Mouse (Mus musculus) spleen, postnatal 14 days (tissue): ENCODE measurements around the gene Olfr706.
A peak's percentile ranks its signal among the peaks of the same experiment; 100 is the strongest.
"Not testable (repeated sequence)": the region's sequence is repeated elsewhere in the genome, so short reads cannot be mapped to it uniquely, and the experiment has no call there.

Source experiments
- DNase-seq, 2 experiments: peaks; one replicate each; pipeline ENCODE4 v3.0.0; 2021 to 2022; ENCODE audit warnings: low spot score in 2 of 2

Olfr706 gene

DNA sequence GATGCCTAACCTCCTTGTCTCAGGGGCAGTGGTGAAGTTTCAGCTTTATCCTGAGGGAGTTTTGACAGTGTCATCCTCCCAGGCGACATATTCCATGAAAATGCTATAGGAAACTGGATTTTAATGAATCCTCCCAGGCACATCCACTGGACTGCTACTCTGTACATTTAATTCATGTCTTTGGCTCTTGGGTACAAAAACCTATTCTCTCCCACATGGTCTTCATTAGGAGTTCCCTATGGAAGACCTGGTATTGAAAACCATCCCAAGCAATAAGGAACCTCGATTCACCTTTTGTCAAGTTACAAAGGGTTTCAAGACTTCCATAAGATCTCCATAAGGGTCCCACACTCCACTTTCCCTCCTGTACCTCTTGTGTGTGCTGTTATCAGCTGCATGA is at the start of gene Olfr706:
Gene Olfr706, minus strand, starts transcription at position 101 of the 400 bp plus-strand sequence.
- DNase-seq: no peak

DNA sequence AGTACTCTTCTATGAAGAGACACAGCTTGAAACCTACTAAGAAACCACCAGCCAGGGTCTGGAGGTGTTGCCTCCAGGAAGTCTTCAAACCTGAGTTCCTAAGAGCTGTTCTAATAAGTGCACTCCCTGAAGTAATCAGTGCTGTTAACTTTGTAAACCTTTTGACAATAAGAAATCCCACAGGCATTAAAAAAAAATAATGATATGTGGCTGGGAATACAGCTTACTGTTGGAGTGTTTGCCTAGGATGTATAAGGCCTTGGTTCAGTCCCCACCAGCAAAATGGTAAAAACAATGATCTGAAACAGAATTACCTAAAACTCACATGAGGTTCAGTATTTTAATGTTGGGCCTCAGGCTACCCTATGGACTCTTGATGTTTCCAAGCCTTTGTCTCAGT is 44.2 kb upstream of the Olfr706 start, which contains the start of gene Olfr709-ps1:
Gene Olfr709-ps1, minus strand, starts transcription at position 101 of the 400 bp plus-strand sequence.
- no peak for DNase-seq

DNA sequence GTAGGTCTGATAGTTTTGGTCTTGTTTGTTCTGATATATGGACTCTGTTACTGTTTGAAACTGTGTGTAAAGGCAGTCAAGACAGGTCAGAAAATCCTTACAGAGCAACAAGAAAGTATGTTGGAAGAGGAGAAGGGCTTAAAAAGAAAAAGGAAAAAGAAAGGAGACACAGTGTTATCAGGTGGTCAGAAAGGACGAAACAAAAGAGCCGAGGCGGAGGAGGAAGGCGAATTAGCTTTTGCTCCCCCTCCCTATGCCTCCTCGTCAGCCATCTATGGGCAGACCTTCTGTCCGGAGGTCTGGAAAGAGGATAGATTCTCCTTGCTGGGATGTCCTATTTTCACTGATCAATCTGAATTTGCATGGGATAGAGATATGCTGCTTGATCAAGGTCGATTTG is 33.0 kb upstream of the Olfr706 start:
- peak in 1 of 2 experiments; percentile 7 for DNase-seq

DNA sequence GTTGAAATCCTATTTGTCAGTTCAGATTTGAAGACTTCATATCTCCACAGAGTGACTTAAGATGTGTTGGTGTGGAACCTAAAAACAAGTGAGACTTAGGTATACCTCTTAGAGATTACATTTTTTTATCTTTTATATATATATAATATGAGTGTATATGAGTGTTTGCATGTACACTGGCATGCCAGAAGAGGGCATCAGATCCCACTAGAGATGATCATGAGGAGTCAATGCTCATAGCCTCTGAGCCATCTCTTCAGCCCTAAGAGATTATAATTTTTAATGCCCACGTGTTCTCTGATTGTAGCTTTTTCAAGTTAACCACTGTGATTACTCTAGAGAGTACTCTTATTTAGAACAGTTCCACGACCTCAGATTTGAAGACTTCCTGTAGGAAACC is 19.7 kb upstream of the Olfr706 start, which contains the start of gene Olfr1532-ps1:
Gene Olfr1532-ps1, plus strand, starts transcription at position 326 of the 400 bp plus-strand sequence.
- no peak for DNase-seq

DNA sequence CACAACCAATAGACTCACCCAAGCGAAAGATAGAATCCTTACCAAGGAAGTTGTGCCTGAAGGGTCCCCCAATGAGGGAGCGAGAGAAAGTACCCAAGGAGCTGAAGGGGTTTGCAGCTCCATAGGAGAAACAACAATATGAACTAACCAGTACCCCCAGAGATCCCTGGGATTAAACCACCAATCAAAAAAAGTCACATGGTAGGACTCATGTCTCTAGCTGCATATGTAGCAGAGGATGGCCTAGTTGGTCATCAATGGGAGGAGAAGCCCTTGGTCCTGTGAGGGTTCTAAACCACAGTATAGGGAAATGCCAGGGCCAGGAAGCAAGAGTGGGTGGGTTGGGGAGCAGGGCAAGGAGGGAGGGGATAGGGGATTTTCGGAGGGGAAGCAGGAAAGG is 13.2 kb upstream of the Olfr706 start, which contains the start of gene Olfr707:
Gene Olfr707, minus strand, starts transcription at position 101 of the 400 bp plus-strand sequence.
- DNase-seq: not testable (repeated sequence)

DNA sequence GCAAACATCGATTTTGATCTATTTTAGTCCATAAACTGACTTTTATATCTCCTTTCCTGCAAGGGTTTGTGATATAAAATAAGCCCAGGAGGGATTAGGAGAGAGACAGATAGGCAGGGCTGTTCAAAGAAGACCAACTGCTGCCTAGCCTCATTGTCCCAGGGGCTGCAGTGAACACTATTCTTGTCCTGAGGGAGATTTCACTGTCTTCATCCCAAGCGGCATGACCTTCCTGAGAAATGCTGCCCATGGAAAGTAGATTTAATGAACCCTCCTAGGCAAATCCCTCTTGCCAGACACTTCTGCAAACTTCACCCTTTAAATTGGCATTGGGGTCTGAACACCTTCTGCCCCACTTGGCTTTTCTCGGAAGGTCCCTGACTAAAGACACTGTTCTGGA is 11.2 kb downstream of the Olfr706 start, which contains the start of gene Olfr705:
Gene Olfr705, minus strand, starts transcription at position 101 of the 400 bp plus-strand sequence.
- no peak for DNase-seq

DNA sequence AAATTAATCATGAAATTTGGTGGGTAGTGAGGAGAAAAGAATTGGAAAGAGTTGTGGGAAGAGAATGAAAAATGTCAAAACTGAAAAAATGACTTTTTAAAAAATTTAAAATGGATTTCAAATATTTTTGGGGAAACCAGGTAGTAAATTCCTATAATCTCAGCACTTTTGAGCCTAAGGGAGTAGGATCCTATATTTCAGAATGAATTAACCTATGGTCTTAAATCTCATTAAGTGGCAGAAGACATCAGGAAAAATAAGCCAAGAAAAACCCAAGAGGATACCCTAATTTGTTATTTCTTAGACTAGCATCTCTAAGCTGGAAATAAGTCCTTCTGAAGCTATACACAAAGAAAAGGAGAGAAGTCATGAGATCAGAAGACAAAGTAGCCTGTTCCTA is 25.1 kb downstream of the Olfr706 start, which contains the start of gene Olfr704:
Gene Olfr704, plus strand, starts transcription at position 301 of the 400 bp plus-strand sequence.
- no peak for DNase-seq

DNA sequence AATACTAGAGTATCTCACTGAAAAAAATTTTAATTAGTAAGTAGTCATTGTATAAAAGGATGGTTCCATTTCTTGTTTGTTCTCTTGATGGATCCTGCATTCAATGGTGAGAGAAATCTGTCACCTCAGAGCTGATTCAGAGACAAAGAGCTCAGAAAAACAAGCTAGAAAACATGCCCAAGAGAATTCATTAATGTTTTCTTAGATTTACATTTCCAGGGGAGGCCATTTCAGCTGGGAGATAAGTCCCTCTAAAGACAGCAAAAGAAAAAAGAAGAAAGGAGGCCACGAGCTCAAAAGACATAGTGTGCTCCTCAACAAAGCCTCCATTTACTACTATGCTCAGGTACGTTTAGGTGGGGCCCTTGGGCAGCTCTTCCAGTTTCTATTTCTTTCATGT is 44.9 kb downstream of the Olfr706 start, which contains the start of gene Olfr703:
Gene Olfr703, plus strand, starts transcription at position 301 of the 400 bp plus-strand sequence.
- no peak for DNase-seq

DNA sequence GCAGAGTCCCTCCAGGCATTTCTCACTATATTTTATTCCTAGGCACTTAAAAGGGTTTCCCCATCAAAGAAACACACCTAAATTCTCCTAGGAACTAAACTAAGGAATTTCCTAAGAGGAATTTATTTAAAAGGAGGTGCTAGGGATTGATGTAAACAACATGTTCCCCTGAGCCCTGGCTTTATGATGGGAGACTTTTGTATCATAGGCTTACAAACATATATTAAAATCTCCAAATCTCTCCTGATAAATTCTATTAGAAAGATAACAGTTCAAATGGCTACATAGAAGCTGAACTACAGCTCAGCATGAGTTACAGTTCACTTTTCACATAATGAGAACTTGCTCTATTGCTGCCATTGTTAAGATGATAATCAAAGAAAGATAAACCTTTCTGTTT is 54.2 kb downstream of the Olfr706 start, which contains the start of gene Olfr702:
Gene Olfr702, minus strand, starts transcription at position 101 of the 400 bp plus-strand sequence.
- DNase-seq: no peak
